Mouse (Mus musculus) neural tube, embryonic 15.5 days (tissue): ENCODE measurements around the gene Prr12. TPM values are rescaled to one million over a fixed set of nuclear protein-coding genes. Genes with fewer than 3 reads are reported as not detected.
A peak's percentile ranks its signal among the peaks of the same experiment; 100 is the strongest.

Source experiments
- ATAC-seq: fragments of 200-750 bp; cut with Nextera tagmentation; 2 replicates; pipeline ENCODE4 v1.8.0; 2017; ENCODE audit warnings: mild to moderate bottlenecking, moderate TSS enrichment, moderate library complexity; ENCODE audit not compliant: low FRiP score
- H3K27ac ChIP-seq: fragments of 300-500 bp; sonication (generic); replicated peaks from 2 replicates; pipeline ENCODE4 v1.5.1; 2015; ENCODE audit warnings: mild to moderate bottlenecking, inconsistent platforms
- H3K27me3 ChIP-seq: fragments of 300-500 bp; sonication (generic); replicated peaks from 2 replicates; pipeline ENCODE4 v1.6.1; 2015; ENCODE audit warnings: inconsistent platforms
- H3K36me3 ChIP-seq: fragments of 300-500 bp; sonication (generic); 2 replicates; pipeline ENCODE4 v1.6.1; 2015; ENCODE audit warnings: inconsistent platforms
- H3K4me1 ChIP-seq: fragments of 300-500 bp; sonication (generic); 2 replicates; pipeline ENCODE4 v1.6.1; 2015; ENCODE audit warnings: inconsistent platforms
- H3K4me2 ChIP-seq: fragments of 300-500 bp; sonication (generic); 2 replicates; pipeline ENCODE4 v1.6.1; 2015; ENCODE audit warnings: inconsistent platforms, mild to moderate bottlenecking, moderate library complexity
- H3K4me3 ChIP-seq: fragments of 300-500 bp; sonication (generic); replicated peaks from 2 replicates; pipeline ENCODE4 v1.5.1; 2015; ENCODE audit warnings: mild to moderate bottlenecking, inconsistent platforms
- H3K9ac ChIP-seq: fragments of 300-500 bp; sonication (generic); replicated peaks from 2 replicates; pipeline ENCODE4 v1.6.1; 2015; ENCODE audit warnings: mild to moderate bottlenecking, inconsistent platforms
- H3K9me3 ChIP-seq: fragments of 300-500 bp; sonication (generic); replicated peaks from 2 replicates; pipeline ENCODE4 v1.6.1; 2016; ENCODE audit warnings: inconsistent platforms
- WGBS: fragments of 180-500 bp; shearing (Covaris S2); methylation state at CpG from one replicate; pipeline ENCODE4 v1.1.7; 2015; ENCODE audit warnings: mixed read lengths; 5-methylcytosine and 5-hydroxymethylcytosine counted together
- polyA plus RNA-seq: library from polyadenylated mRNA; unstranded; fragments of >200 nt; fragmentation: Nextera tagmentation; extraction: Ambion mirVana; gene quantifications from 2 replicates; pipeline ENCODE4 v1.2.1, GENCODE M21; 2015

Prr12 gene
- polyA plus RNA-seq, 1 experiment from 2014 or later: 12.3 TPM

GRCm38 (mm10) chr7:45091001-45091990 is 38.6 kb upstream of the Prr12 start:
- 19% methylated on average over 35 of the region's 35 CpGs for WGBS
- H3K9ac ChIP-seq: peak overlapping the region; percentile 49
- peaks cover 18% of the 10 kb centered on the region for H3K4me1 ChIP-seq
- H3K27me3 ChIP-seq: no peaks in the 10 kb centered on the region
- peak; percentile 62 for ATAC-seq
- H3K4me2 ChIP-seq: peak overlapping the region; percentile 64
- no peaks in the 10 kb centered on the region for H3K36me3 ChIP-seq
- peak overlapping the region; percentile 41 for H3K4me3 ChIP-seq
- peak overlapping the region; percentile 18; the same call in 1 of the 2 replicates for H3K27ac ChIP-seq
- H3K9me3 ChIP-seq: no peaks in the 10 kb centered on the region

- no peak for ATAC-seq
- peaks cover 18% of the 10 kb centered on the region for H3K4me1 ChIP-seq
- no peaks in the 10 kb centered on the region for H3K9me3 ChIP-seq
- no peak overlapping the region for H3K27ac ChIP-seq
- H3K9ac ChIP-seq: no peak overlapping the region
- no peaks in the 10 kb centered on the region for H3K27me3 ChIP-seq
- H3K4me2 ChIP-seq: peak overlapping the region; percentile 64
- H3K36me3 ChIP-seq: no peaks in the 10 kb centered on the region
- H3K4me3 ChIP-seq: peak overlapping the region; percentile 41; the same call in 1 of the 2 replicates
- 83% methylated on average over 13 of the region's 13 CpGs for WGBS
Measured at GRCm38 (mm10) chr7:45090251-45090977, 37.7 kb upstream of the Prr12 start.

DNA sequence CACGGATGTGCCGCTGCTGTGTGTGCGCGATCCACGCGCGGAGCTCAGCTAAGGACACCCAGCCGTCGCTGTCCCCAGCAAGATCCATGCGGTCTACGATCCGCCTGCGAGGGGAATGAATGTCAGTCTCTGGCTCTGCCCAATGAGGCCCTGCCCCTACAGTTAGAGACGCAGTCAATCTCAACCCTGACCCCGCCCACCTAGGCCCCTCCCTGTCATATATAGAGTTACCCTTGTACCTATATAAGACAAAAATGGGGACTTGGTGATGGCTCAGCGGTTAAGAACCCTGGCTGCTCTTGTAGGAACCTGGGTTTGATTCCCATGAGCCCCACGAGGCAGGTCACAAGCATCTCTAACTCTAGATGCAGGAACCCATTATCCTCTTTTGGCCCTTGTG is 35.9 kb upstream of the Prr12 start:
- ATAC-seq: no peak
- WGBS: 94% methylated on average over 17 of the region's 17 CpGs

GRCm38 (mm10) chr7:45086084-45086483 is 33.4 kb upstream of the Prr12 start:
- 83% methylated on average over 4 of the region's 4 CpGs for WGBS
- no peaks in the 10 kb centered on the region for H3K9me3 ChIP-seq
- H3K27ac ChIP-seq: no peak overlapping the region
- no peak for ATAC-seq
- no peaks in the 10 kb centered on the region for H3K36me3 ChIP-seq
- no peaks in the 10 kb centered on the region for H3K27me3 ChIP-seq
- H3K9ac ChIP-seq: no peak overlapping the region
- H3K4me1 ChIP-seq: peaks cover 10% of the 10 kb centered on the region
- no peak overlapping the region for H3K4me3 ChIP-seq
- H3K4me2 ChIP-seq: no peak overlapping the region

More for the DNA sequence above, 35.9 kb upstream of the Prr12 start:
- Histone ChIP-seq H3K36me3 (no peaks in the 10 kb centered on the region), H3K9me3 (no peaks in the 10 kb centered on the region), H3K27ac (no peak overlapping the region), H3K4me3 (no peak overlapping the region), H3K4me2 (no peak overlapping the region), H3K9ac (no peak overlapping the region), H3K4me1 (peaks cover 18% of the 10 kb centered on the region), H3K27me3 (no peaks in the 10 kb centered on the region)

DNA sequence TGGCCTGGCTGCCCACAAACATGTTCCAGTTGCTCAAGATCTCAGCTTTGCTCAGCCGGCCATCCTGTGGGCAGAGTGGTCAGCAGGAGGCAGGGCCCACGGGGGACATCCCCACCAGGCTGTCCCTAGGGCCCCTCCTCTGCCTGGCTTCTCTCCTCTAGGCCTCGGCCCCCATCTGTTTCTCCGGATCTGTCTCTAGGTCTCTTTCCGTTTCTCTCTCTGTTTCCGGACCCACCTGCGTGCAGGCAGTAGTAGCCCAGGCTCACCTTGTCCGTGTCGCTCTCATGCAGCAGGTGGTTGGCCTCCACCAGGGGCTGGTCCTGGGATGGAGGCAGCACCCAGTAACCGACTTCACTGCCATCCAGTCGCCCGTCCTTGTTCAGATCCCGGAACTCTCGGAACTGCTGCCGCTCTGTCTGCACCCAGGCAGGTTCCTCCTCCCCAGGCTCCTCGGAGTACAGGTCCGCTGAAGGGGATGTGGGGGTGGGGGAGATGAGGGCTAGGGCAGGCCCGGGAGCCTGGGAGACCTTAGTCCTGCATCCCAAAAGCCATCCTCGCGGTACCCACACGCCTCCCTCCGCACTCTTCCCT is 30.7 kb upstream of the Prr12 start:
- no peaks in the 10 kb centered on the region for H3K27me3 ChIP-seq
- ATAC-seq: no peak
- H3K4me3 ChIP-seq: no peak overlapping the region
- no peak overlapping the region for H3K4me2 ChIP-seq
- 87% methylated on average over 22 of the region's 22 CpGs for WGBS
- H3K36me3 ChIP-seq: no peaks in the 10 kb centered on the region
- H3K9ac ChIP-seq: no peak overlapping the region
- H3K9me3 ChIP-seq: no peaks in the 10 kb centered on the region
- H3K4me1 ChIP-seq: peaks cover 14% of the 10 kb centered on the region
- no peak overlapping the region for H3K27ac ChIP-seq

DNA sequence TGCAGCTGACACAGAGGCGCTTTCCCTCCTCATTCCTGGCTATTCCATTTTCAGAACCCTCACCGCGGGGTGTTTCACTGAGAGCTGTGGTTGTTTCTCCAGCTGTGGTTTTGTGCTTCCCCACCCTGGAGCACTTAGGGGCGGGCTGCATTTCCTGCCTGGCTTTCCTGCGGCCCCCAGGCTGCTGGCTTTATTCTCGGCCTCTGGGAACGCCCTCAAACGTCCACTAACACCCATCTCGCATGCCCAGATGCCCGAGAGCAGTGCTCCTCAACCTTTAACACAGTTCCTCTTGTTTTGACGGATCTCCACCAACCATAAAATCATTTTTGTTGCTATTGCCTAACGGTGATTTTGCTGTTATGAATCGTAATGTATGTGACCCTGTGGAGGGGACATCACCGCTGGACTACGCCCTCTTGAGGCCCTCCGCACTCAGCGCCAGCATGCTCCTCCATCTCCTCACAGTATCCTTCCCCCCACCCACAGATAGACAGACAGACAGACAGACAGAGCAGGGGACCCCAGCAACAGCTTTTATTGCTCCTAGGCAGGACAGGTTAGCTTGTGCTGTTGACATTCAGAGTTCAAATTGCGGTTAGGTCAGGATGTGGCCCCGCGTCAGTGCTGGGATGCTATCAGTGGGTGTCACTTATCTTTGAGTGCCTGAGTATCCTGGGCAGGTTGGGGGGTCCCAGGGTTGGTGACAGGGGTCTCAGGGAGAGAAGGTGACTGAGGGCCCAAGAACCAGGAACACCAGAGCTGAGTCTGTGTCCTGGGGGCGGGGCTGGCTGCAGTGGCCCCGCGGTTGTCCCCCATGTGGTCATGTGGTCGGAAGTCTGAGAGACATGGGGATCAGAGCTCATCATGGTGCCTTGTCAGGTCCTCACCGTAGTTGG is 30.0 kb upstream of the Prr12 start:
- Histone ChIP-seq H3K4me3 (no peak overlapping the region), H3K9me3 (no peaks in the 10 kb centered on the region), H3K36me3 (no peaks in the 10 kb centered on the region), H3K9ac (peak overlapping the region; percentile 10; the same call in 1 of the 2 replicates), H3K27me3 (no peaks in the 10 kb centered on the region), H3K4me2 (no peak overlapping the region), H3K27ac (peak overlapping the region; percentile 70), H3K4me1 (peaks cover 14% of the 10 kb centered on the region)
- 58% methylated on average over 25 of the region's 25 CpGs for WGBS
- ATAC-seq: no peak

- WGBS: 55% methylated on average over 5 of the region's 5 CpGs
- Histone ChIP-seq H3K36me3 (peaks cover 12% of the 10 kb centered on the region), H3K4me1 (peaks cover 14% of the 10 kb centered on the region), H3K27me3 (no peaks in the 10 kb centered on the region), H3K9ac (no peak overlapping the region), H3K4me3 (no peak overlapping the region), H3K27ac (no peak overlapping the region), H3K4me2 (no peak overlapping the region), H3K9me3 (no peaks in the 10 kb centered on the region)
- ATAC-seq: no peak
Measured at GRCm38 (mm10) chr7:45081016-45081415, 28.3 kb upstream of the Prr12 start.

DNA sequence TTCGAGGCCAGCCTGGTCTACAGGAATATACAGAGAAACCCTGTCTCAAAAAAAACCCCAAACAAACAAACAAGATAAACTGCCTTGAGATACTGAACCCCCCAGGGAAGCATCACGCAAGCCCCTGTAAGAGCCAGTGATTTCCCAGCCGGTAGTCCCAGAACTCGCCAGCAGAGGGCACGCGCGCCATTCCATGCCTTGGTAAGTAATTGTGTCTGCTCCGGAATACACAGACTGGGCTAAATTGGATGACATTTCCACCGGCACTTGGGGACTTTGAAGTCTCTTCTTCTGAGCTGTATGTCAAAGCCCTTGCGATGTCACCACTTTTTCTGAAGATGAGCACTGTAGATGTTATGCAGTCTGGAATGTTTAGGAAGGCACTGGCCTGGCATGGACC is 27.2 kb upstream of the Prr12 start:
- no peak overlapping the region for H3K27ac ChIP-seq

DNA sequence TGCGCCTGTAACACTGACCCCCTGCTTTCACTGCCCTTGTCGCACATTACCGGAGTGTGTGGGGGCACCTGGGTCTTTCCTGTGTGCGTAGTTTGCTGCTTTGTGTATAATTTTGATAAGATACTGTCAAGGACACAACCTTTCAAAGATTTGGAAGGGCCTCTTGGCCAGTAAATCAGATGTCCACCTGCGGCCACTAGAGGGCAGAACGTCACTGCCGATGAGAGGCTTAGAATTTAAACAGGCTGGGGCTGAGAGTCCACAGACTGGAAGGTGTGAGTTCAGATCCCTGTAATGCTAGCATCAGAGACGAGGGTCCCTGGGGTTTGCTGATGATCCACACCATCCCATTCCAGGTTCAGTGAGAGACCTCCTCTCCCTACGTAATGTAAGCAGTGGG is 25.8 kb upstream of the Prr12 start:
- Histone ChIP-seq H3K27me3 (no peaks in the 10 kb centered on the region), H3K27ac (no peak overlapping the region), H3K36me3 (peaks cover 23% of the 10 kb centered on the region), H3K9ac (no peak overlapping the region), H3K4me1 (peaks cover 14% of the 10 kb centered on the region), H3K9me3 (no peaks in the 10 kb centered on the region), H3K4me3 (no peak overlapping the region), H3K4me2 (no peak overlapping the region)
- no peak for ATAC-seq
- WGBS: 43% methylated on average over 9 of the region's 9 CpGs

More for the DNA sequence above, 27.2 kb upstream of the Prr12 start:
- Histone ChIP-seq H3K4me2 (no peak overlapping the region; the same call in 1 of the 2 replicates), H3K9ac (no peak overlapping the region), H3K4me1 (peaks cover 14% of the 10 kb centered on the region), H3K27me3 (no peaks in the 10 kb centered on the region), H3K36me3 (peaks cover 15% of the 10 kb centered on the region), H3K9me3 (no peaks in the 10 kb centered on the region), H3K4me3 (no peak overlapping the region)
- WGBS: 1% methylated on average over 10 of the region's 10 CpGs
- ATAC-seq: peak; percentile 74

- Histone ChIP-seq H3K4me2 (no peak overlapping the region), H3K4me3 (no peak overlapping the region), H3K9ac (no peak overlapping the region), H3K27me3 (no peaks in the 10 kb centered on the region), H3K9me3 (no peaks in the 10 kb centered on the region), H3K4me1 (peaks cover 12% of the 10 kb centered on the region), H3K27ac (no peak overlapping the region), H3K36me3 (peaks cover 23% of the 10 kb centered on the region)
- no peak for ATAC-seq
- 98% methylated on average over 2 of the region's 2 CpGs for WGBS
Measured at GRCm38 (mm10) chr7:45077829-45078228, 25.1 kb upstream of the Prr12 start.

DNA sequence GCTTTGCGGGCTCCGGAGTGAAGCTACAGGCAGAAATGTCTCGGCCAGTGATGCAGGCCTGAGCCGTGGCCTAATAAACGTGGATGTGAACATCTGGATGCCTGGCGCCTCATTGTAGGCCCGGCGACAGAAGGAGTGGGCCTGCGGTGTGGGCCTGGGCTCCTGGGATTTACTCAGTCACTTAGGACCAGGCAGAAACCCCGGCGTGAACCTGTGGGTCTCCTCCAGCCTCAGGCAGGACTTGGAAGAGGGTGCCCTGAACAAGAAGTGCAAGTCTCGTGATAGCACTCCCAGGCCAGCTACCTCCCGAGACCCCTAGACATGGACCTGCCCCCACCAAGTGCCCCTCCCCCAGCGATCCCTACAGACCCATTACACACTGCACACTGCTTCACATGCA is 24.6 kb upstream of the Prr12 start:
- peaks cover 7% of the 10 kb centered on the region; the same call in 1 of the 2 replicates for H3K4me1 ChIP-seq
- H3K27ac ChIP-seq: no peak overlapping the region
- no peaks in the 10 kb centered on the region for H3K27me3 ChIP-seq
- no peaks in the 10 kb centered on the region for H3K9me3 ChIP-seq
- H3K36me3 ChIP-seq: peaks cover 23% of the 10 kb centered on the region
- H3K4me2 ChIP-seq: no peak overlapping the region
- ATAC-seq: no peak
- WGBS: 84% methylated on average over 14 of the region's 14 CpGs
- no peak overlapping the region for H3K9ac ChIP-seq
- H3K4me3 ChIP-seq: no peak overlapping the region
